Mouse (Mus musculus) urinary bladder, adult 2 months (tissue): ENCODE data around the gene Pspc1. TPM values are rescaled to one million over a fixed set of nuclear protein-coding genes. Genes with fewer than 3 reads are reported as not detected.

Source experiments
- DNase-seq: peaks from one replicate; pipeline ENCODE4 v3.0.0; 2022; ENCODE audit warnings: low spot score
- polyA plus RNA-seq: library from polyadenylated mRNA; depleted of rRNA; stranded (reverse); fragments of >200 nt; gene quantifications from 2 replicates; pipeline ENCODE4 v1.2.3, GENCODE M21; 2012; rRNA removed

The Pspc1 gene
- polyA plus RNA-seq, 1 experiment = 15.6 TPM

- no peak for DNase-seq
Measured at GRCm38 (mm10) chr14:56697836-56698235, 80.3 kb downstream of the Pspc1 start.

GRCm38 (mm10) chr14:56695495-56695894 is 82.6 kb downstream of the Pspc1 start:
- no peak for DNase-seq

DNA sequence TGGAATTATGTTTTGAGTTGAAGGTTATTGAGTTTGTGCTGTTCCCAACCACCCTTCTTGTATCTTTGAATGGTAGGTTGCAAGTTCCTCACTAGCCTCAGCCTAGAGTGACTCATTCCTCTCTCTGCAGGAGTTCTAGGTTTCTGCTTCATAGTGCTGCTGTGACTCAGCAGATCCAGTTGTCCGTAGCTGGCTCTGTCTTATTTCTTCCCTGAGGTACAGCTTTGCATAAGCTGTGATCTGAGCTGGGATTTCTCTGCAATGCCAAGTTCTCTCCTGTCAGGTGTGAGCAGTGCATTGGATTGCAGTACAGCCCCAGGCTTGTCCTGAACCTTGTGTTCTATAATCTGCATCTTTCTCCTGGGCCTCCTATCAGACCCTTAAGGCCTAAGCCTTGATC is 88.3 kb downstream of the Pspc1 start:
- DNase-seq = no peak

GRCm38 (mm10) chr14:56689116-56689515 is 89.0 kb downstream of the Pspc1 start:
- DNase-seq = no peak

DNA sequence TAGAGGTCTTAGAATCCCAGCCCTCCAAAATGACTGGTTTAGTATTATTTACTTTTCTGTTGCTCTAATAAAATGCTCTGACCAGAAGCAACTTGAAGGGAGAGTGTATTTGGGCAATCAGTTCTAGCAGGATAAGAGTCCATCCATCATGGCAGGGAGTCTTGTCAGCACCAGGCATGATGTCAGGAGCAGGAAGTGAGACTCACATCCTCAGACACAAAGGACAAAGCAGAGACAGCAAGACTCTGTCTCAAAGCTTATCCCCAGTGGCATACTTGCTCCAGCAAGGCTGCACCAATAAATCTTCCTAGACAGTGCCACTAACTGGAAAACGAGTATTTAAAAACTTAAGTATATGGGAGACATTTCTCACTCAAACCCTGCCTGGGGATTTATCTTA is 92.7 kb downstream of the Pspc1 start:
- no peak for DNase-seq

Other genes starting within 250 kb of the Pspc1 start
- 3.6 and 6.0 TPM in 2 replicates for gene Cenpj, start 202.9 kb downstream of the Pspc1 start, polyA plus RNA-seq
- 28.0 and 36.2 TPM in 2 replicates for gene Parp4, start 202.7 kb downstream of the Pspc1 start, polyA plus RNA-seq
- gene Mphosph8, start 110.1 kb downstream of the Pspc1 start, polyA plus RNA-seq = 18.1 and 19.3 TPM in 2 replicates
- 37.0 and 38.2 TPM in 2 replicates for gene Zmym5, start 33.4 kb upstream of the Pspc1 start, polyA plus RNA-seq
- 31.5 and 35.1 TPM in 2 replicates for gene Zmym2, start 108.3 kb upstream of the Pspc1 start, polyA plus RNA-seq